Mouse (Mus musculus) testis, postnatal 10 days (tissue): ENCODE measurements at regions not wholly inside any gene's neighbourhood (a gene's known extent, or its start where the extent isn't known, plus 50 kb on each side); places are given as distances from the start of the nearest gene placed in this dataset.

Experiments used
- DNase-seq: peaks from one replicate; pipeline ENCODE4 v3.0.0; 2021; ENCODE audit warnings: low spot score

DNA sequence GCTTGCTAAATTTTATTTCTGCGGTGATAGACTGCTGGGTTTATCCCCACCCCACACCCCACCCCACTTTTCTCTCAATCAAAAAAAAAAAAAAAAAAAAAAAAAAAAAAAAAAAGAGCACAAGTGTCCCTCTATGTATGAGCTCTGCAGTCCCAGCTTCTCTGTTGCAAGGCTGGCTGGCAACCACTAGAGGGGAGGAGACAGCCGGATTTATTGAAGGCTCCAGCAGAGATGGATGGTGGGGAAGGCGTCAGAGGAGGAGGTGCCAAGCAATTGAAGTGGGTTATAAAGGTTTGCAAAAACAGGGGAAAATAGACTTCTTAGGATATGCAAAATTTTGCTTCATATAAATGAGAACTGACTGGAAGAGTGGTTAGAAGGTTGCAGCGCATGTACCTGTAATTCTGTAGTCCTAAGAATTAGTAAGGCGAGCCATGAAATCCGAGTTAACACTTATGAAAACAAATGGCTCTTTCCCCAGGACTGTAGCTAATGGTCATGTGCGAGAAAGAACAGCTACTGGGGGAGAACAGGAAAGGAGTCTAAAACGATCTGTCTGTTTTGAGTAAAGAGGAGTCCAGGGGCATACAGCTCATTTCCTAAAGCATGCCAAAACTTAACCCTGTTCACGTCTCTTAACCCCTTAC is 885.1 kb upstream of the Pou3f3 start:
- peak; percentile 42 for DNase-seq

DNA sequence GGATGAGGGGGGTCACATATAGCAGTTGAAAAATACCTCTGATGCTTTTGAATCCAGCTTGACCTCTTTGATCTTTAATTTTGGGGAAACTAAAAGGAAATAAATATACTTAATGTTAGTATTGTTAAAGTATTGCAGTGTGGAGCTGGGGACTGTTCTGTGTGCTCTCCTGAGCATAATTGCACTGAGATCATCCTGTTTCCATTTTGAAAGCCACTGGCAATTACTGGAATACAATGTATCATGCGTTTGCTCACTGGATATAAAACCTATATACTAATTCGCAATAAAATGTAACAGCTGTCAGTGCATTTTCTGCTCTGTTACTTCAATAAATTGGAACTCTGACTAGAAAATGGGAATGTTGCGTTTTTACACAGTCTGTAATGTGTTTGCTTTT is 884.4 kb upstream of the Pou3f3 start:
- DNase-seq = no peak

DNA sequence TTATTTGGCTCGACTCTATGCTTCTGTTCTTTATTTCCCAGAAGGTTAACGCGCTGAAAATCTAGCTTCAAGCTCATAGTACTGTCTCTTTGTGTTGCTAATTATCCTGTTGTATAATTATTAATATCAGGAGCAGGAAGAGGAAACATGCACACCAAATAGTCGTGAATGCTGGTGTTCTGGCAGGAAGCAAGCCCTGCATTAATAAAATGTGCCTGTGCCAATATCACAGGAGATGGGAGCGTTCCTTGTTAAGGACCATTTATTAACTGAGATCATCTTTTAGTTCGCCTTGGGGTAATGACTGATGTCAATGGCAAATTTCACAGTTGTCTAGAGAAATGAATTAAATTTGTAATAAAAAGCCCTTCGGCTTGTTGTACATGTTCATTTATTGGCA is 883.5 kb upstream of the Pou3f3 start:
- DNase-seq = no peak

DNA sequence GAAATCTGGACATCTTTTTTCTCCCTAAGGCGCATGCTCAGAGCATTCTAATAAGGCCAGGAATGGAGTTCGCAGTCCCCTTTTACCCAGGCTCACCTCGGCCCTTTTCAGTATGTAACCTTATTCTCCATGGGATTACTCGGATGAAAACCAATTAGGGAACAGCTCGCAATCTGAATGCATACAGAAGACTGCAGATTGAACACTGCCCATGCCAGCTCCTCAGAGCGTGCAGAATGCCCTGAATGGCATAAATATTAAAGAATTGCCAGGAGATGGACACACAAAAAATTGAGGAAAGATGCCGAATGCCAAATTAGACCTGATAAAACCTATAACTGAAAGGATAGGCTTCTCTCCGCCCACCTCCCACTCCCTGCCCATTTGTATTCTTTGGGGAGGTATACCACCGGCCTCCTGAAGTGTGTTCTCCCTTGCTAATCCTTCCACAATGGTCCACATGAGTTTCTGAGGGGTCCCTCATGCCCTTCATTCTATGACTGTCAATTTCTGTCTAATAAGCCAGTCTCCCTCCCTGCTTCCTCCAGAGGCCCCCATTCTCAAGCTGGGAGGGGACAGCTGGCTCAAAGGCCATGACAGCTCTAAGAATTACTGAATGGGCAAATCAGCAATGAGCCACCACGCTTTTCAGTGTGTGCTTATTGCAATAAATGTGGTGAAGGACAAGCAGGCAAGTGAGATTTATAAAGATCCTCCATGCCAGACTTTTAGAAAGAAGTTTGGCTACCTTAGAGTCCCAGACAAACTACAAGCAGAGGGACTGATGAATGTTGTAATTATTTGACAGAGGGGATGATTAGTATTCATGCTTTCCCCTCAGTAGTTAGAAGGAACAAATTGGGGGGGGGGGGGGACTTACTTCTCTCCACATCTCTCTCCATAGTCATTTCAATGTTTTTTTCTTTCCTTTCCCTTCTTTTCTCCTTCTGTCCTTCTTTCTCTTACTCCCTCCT is 881.2 kb upstream of the Pou3f3 start:
- no peak for DNase-seq

DNA sequence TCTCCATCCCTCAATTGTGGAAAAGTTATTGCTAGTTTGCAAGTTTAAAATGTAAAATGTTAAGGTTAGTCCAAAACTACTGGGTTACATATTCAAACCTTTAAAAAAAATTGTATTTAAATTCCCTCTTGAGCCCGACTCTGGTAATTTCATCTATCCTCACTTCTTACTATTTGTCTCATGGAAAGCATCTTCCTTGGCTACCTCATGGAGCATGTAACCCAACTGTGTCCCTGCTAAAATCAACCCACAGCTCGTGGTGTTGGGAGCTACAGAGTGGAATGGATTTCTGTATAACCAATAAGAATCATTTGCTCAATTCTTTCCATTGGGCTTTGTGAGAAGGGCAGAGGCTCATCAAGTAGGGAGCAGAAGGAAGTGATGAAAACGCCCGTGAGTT is 880.5 kb upstream of the Pou3f3 start:
- no peak for DNase-seq

DNA sequence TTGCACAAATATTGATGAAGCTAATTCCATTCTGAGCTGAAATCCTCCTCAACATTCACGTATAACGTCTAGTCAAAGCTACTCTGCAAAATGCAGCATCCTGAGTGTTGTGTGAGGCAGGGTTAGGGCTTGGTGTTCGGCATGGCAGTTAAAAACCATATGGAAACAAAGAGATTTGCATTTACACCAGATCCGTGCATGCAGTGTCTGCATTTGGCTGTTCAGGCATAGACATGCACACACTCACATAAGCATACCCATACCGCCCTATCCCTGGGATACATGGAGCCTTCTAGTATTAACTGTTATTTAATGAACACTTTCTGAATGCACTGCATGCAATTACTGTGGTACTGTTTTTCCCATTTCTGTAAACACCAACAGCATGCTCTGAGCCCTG is 872.8 kb upstream of the Pou3f3 start:
- DNase-seq = no peak

DNA sequence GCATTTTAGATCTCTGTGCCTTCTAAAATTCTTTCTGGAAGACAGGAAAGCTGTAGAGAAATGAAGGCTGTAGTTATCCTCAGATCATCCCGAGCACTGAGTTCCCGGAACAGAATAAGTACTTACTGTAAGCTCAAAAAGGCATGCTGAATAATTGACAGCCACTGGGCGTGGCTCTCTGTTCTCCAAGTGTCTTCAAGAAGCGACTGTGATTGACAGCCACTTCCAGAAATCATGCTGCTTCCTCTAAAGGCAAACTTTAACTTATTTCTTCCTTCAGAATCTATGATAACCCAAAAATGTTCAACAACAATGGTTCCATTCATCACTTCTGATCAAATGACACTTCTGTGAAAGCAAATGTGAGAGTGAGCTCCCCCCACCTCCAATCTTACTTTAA is 870.3 kb upstream of the Pou3f3 start:
- no peak for DNase-seq

DNA sequence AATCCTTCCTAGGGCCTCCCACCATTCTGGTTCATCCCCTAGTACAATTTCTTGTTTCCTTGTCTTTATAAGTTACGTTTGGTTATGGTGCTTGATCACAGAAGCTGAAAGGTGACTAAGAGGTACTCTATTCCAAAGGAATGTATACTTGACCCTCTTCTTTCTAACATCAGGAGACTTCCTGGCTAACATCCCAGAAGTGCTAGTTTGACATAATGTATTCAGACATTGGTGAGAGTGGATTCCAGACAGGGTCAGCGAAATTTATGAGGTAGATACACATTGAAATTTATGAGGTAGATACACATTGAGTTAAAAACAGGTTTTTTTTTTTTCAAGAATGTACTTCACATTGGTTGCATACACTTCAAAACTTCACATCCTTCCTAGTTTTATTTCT is 863.9 kb upstream of the Pou3f3 start:
- DNase-seq = no peak
